Mouse (Mus musculus): ENCODE results near the gene Inpp5f. TPM values are rescaled to one million over a fixed set of nuclear protein-coding genes. Genes with fewer than 3 reads are reported as not detected.
"Not testable (repeated sequence)": the region's sequence is repeated elsewhere in the genome, so short reads cannot be mapped to it uniquely, and the experiment has no call there.

Inpp5f gene
- total RNA-seq, 2 experiments from 2014 or later: 2.2 to 3.8 TPM

GRCm38 (mm10) chr7:128592118-128592935, 18.8 kb upstream of the Inpp5f start:
- no peak for ATAC-seq (replicated peaks; ENCODE audit: low FRiP score, poor library complexity, severe bottlenecking)

DNA sequence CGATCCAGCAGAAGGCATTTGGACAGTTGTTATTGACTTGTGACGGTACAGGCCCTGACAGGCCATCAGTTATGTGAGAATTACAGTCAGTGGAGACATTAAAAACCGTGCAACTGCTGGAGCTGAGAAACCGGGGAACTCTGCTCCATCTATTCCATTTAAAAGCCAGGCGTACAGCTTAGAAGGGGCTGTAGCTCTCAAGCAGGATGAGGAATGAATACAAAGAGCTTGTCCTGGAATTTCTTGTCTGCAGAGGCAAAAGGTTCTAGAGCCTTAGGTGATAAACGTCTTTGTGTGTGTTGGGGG, 18.2 kb upstream of the Inpp5f start:
- no peak for ATAC-seq (replicated peaks; ENCODE audit: low FRiP score, poor library complexity, severe bottlenecking)

- ATAC-seq (replicated peaks; ENCODE audit: low FRiP score, poor library complexity, severe bottlenecking): no peak
Measured at GRCm38 (mm10) chr7:128596274-128596673, 14.9 kb upstream of the Inpp5f start.

- no peak for ATAC-seq (replicated peaks; ENCODE audit: low FRiP score, poor library complexity, severe bottlenecking)
Measured at GRCm38 (mm10) chr7:128599072-128599471, 12.1 kb upstream of the Inpp5f start.

GRCm38 (mm10) chr7:128601826-128602225, 9.3 kb upstream of the Inpp5f start:
- no peak for ATAC-seq (replicated peaks; ENCODE audit: low FRiP score, poor library complexity, severe bottlenecking)

DNA sequence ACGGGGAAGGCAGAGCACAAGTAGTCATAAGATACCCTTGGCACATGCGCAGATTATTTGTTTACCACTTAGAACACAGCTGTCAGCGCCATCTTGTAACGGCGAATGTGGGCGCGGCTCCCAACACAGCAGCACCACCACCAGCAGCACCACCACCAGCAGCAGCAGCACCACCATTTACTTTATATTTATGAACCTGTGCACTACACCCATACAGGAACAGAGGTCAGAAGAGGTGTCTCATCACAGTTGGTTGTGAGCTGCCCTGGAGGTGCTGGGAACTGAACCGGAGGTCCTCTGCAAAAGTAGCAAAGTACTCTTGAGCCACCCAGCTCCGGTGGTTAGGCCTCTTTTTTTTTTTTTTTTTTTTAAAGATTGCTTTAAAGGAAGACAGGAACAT, 1.2 kb upstream of the Inpp5f start:
- ATAC-seq (replicated peaks; ENCODE audit: low FRiP score, poor library complexity, severe bottlenecking): not testable (repeated sequence)

GRCm38 (mm10) chr7:128610490-128610889, 638 bp upstream of the Inpp5f start:
- no peak for ATAC-seq (replicated peaks; ENCODE audit: low FRiP score, poor library complexity, severe bottlenecking)

DNA sequence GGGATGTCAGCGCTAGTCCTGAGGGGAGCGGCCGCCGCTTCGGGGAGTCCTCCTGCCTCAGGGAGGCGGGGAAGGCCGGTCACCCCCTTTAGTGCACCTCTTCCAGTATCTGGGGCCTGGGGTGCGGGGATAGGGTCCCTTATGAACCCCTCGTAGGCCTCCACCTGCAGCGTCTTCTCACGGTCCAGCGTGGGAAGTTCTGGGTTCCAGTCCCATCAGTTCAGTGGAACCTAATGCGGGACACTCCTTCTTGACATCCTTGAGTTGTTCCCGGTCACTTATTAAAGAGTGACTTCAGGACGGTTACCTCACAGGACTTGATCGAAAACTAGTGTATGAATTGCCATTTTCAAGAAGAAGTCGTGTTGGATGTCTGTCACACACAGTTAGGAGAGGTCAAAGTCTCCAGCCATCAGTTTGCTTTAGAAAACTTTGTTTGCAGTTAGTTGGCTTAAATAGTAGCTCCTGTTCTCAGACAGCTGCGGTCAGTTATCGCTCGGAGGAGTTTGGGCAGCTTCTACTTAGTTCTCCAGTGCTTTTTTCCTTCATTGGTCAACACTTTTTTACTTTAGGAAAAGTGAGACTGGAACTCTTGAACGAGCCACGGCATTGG, 777 bp downstream of the Inpp5f start:
- ATAC-seq (replicated peaks; ENCODE audit: low FRiP score, poor library complexity, severe bottlenecking): no peak

GRCm38 (mm10) chr7:128612521-128613181, 1.5 kb downstream of the Inpp5f start:
- ATAC-seq (replicated peaks; ENCODE audit: low FRiP score, poor library complexity, severe bottlenecking): no peak

- ATAC-seq (replicated peaks; ENCODE audit: low FRiP score, poor library complexity, severe bottlenecking): no peak
Measured at GRCm38 (mm10) chr7:128613578-128613977, 2.5 kb downstream of the Inpp5f start.

DNA sequence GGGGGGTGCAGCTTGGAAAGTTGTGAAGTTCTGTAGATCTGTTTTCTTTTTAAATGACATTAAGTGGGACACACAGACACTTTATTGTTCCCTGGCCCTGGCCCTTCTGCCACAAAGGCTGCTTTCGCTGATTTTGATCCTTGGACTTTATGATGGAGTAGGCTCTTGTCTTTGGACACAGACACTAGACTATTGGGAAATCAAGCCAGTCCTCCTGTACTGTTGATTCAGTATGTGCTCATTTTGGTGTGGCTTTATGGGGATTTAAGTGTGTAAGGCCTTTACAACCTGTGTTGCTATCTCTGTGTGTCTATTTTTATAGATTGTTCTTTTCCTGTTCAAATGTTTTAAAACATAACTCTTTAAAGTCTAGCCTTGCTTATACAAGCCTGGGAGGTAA, 6.5 kb downstream of the Inpp5f start:
- ATAC-seq (replicated peaks; ENCODE audit: low FRiP score, poor library complexity, severe bottlenecking): no peak

DNA sequence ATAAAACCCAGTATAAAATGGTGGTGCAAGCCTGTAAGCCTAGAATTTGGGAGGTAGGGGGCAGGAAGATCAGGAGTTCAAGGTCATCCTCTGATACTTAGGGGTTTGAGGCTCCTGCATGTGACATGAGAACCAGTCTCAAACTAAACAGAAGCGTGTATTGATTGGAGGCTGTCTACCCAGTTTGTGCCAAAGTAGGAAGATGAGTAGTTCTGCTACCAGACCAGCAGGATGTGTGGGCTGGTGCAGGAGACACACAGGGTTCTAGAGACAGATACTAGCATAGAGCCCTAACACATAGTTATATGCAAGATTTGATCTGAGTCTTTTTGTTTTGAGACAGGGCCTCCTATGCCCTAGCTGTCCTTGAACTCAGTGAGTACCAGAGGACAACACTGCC, 9.1 kb downstream of the Inpp5f start:
- no peak for ATAC-seq (replicated peaks; ENCODE audit: low FRiP score, poor library complexity, severe bottlenecking)

- no peak for ATAC-seq (replicated peaks; ENCODE audit: low FRiP score, poor library complexity, severe bottlenecking)
Measured at GRCm38 (mm10) chr7:128622266-128622961, 11.3 kb downstream of the Inpp5f start.

DNA sequence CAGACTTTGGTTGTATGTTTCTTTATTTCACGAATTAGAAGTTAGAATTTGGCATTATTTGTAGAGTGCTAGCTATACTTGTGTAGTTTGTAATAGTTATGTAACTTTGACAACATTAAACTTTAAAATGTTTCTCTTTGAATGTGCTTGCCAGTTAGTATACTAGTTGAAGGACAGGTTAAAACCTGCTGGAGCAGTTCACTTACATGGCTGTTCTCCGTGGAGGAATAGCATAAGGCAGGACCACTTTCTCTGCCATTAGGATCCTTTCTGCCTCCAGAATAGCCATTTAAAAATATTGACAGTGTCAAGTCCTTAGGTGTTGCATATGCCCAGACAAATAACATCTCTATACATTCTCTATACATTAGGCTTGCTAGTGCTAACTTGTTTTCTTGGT, 11.9 kb downstream of the Inpp5f start:
- no peak for ATAC-seq (replicated peaks; ENCODE audit: low FRiP score, poor library complexity, severe bottlenecking)

- no peak for ATAC-seq (replicated peaks; ENCODE audit: low FRiP score, poor library complexity, severe bottlenecking)
Measured at GRCm38 (mm10) chr7:128625382-128625781, 14.3 kb downstream of the Inpp5f start.

- ATAC-seq (replicated peaks; ENCODE audit: low FRiP score, poor library complexity, severe bottlenecking): no peak
Measured at GRCm38 (mm10) chr7:128626601-128627000, 15.5 kb downstream of the Inpp5f start.

- ATAC-seq (replicated peaks; ENCODE audit: low FRiP score, poor library complexity, severe bottlenecking): no peak
Measured at GRCm38 (mm10) chr7:128627251-128627650, 16.1 kb downstream of the Inpp5f start.

- no peak for ATAC-seq (replicated peaks; ENCODE audit: low FRiP score, poor library complexity, severe bottlenecking)
Measured at GRCm38 (mm10) chr7:128627723-128628122, 16.6 kb downstream of the Inpp5f start.

DNA sequence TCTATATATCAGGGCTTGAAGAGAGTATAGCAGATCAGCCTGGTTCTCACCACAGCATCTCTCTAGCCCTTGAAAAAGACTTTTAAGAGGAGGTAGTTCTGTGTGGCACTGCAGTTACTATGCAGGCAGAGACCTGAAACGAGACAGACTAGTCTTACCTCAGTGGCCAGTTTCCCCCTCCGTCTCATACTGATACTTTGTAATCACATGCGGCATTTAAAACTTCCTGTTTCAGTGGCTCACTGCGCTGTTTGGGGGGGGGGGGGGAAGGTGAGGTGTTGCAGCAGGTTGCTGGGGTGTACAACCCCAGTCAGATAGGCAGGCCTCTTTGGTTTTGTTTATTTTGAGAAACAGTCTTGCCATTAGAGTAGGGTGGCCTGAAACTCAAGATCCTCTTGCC, 22.0 kb downstream of the Inpp5f start:
- ATAC-seq (replicated peaks; ENCODE audit: low FRiP score, poor library complexity, severe bottlenecking): no peak

DNA sequence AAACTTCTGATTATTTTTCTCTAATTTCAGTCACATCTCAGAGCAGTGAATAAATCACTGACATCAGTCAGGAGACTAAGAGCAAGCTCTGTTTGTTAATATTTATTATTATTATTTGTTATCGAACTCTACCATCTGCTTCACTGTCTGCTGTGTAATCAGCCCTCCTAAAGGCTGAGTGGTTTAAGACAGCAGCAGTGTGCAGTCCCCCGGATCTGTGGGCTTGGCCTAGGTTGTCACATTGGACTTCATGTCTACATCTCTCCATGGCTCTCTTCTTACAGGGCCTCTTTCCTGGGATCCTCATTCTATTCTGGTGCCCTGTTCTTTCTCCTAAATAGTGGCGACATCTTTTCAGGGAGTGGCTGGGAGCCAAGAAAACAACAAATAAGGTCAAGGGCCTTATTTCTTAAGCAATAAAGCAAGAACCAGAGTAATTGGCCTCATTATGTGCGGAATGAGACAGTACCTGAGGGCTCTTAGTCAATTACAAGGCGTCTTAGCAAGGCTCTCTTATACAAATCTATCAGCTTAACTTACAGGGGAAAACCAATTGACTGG, 28.9 kb downstream of the Inpp5f start:
- ATAC-seq (replicated peaks; ENCODE audit: low FRiP score, poor library complexity, severe bottlenecking): no peak

Data from erythroid progenitor cell, adult 5-6 weeks (primary cell).